In genomic region chr5:24167263-24167662, GRCm38 (mm10) we compare ENCODE assay signal across 10 mouse cellular contexts. TPM values are rescaled to one million over a fixed set of nuclear protein-coding genes. Genes with fewer than 3 reads are reported as not detected.
DNase-seq lines count a peak whose midpoint lies in the region; ATAC-seq and TF ChIP-seq lines count a peak whose summit lies in the region.
"Had no signal": no experiment of that assay in that cellular context is flagged by ENCODE, and none has a peak within 500 bp of the region (broad histone marks: within the 10 kb centered on the region; RNA-seq: fewer than 3 reads in every experiment).

No protein-coding gene starts in this region.

- TF ChIP-seq EP300 in liver, postnatal 0 days (IDR thresholded peaks at IDR 0.05; ENCODE audit: low read depth): no peak

- peak; percentile 66 for DNase-seq in hindbrain, postnatal 0 days (ENCODE audit: low spot score)
- peak; percentile 72 for DNase-seq in midbrain, embryonic 11.5 days (ENCODE audit: low spot score, missing footprints)
- DNase-seq in NIH3T3 (ENCODE audit: low read depth): peak; percentile 62
- no peak for DNase-seq in liver, postnatal 0 days
- no peak for DNase-seq in ovary, postnatal 14 days (ENCODE audit: low spot score)
- DNase-seq: cerebellum, adult 9-10 months had no signal

- no peak for ATAC-seq in hindbrain, postnatal 0 days
- ATAC-seq in hindbrain, embryonic 13.5 days (ENCODE audit: low FRiP score): no peak
- no peak for ATAC-seq in midbrain, embryonic 11.5 days (ENCODE audit: low FRiP score)
- ATAC-seq in midbrain, embryonic 13.5 days: no peak
- ATAC-seq in liver, postnatal 0 days: no peak
- no peak for ATAC-seq in inflammation-experienced regulatory T-cells, adult 6 months
- ATAC-seq: activated CD4-positive, CD25-positive, alpha-beta regulatory T cell, adult 4 months had no signal

- H3K4me3 ChIP-seq in hindbrain, postnatal 0 days (ENCODE audit: low read length): no peak overlapping the region
- no peak overlapping the region for H3K4me3 ChIP-seq in hindbrain, embryonic 13.5 days
- H3K4me3 ChIP-seq in midbrain, embryonic 11.5 days (ENCODE audit: low read depth, low read length): no peak overlapping the region
- no peak overlapping the region for H3K4me3 ChIP-seq in midbrain, embryonic 13.5 days (replicated peaks)
- H3K4me3 ChIP-seq in liver, postnatal 0 days (ENCODE audit: low read depth, low read length): no peak overlapping the region

- H3K27me3 ChIP-seq in hindbrain, postnatal 0 days (ENCODE audit: insufficient read depth, low read length): no peaks in the 10 kb centered on the region
- no peaks in the 10 kb centered on the region for H3K27me3 ChIP-seq in hindbrain, embryonic 13.5 days
- H3K27me3 ChIP-seq in midbrain, embryonic 11.5 days (ENCODE audit: control insufficient read depth, insufficient read depth, low read length): no peaks in the 10 kb centered on the region
- H3K27me3 ChIP-seq in midbrain, embryonic 13.5 days: no peaks in the 10 kb centered on the region
- H3K27me3 ChIP-seq in liver, postnatal 0 days (ENCODE audit: insufficient read depth, low read length): no peaks in the 10 kb centered on the region

- H3K4me1 ChIP-seq in hindbrain, postnatal 0 days (ENCODE audit: insufficient read depth, low read length): peaks cover 7% of the 10 kb centered on the region; the same call in 1 of the 2 replicates
- peaks cover 7% of the 10 kb centered on the region for H3K4me1 ChIP-seq in hindbrain, embryonic 13.5 days (replicated peaks)
- no peaks in the 10 kb centered on the region for H3K4me1 ChIP-seq in midbrain, embryonic 11.5 days (ENCODE audit: control insufficient read depth, insufficient read depth, low read length)
- peaks cover 9% of the 10 kb centered on the region for H3K4me1 ChIP-seq in midbrain, embryonic 13.5 days (replicated peaks)
- peaks cover 10% of the 10 kb centered on the region for H3K4me1 ChIP-seq in liver, postnatal 0 days (ENCODE audit: insufficient read depth)

- H3K9ac ChIP-seq in hindbrain, postnatal 0 days (replicated peaks; ENCODE audit: low read length): no peak overlapping the region
- H3K9ac ChIP-seq in hindbrain, embryonic 13.5 days: no peak overlapping the region
- H3K9ac ChIP-seq in midbrain, embryonic 11.5 days (ENCODE audit: low read length): no peak overlapping the region
- H3K9ac ChIP-seq in midbrain, embryonic 13.5 days (replicated peaks): no peak overlapping the region
- H3K9ac ChIP-seq in liver, postnatal 0 days (replicated peaks): no peak overlapping the region

- no peaks in the 10 kb centered on the region for H3K9me3 ChIP-seq in hindbrain, postnatal 0 days (ENCODE audit: low read length)
- H3K9me3 ChIP-seq in hindbrain, embryonic 13.5 days: no peaks in the 10 kb centered on the region
- no peaks in the 10 kb centered on the region for H3K9me3 ChIP-seq in midbrain, embryonic 11.5 days (ENCODE audit: control insufficient read depth, low read length)
- H3K9me3 ChIP-seq in midbrain, embryonic 13.5 days: no peaks in the 10 kb centered on the region
- no peaks in the 10 kb centered on the region for H3K9me3 ChIP-seq in liver, postnatal 0 days (ENCODE audit: low read length)

- H3K27ac ChIP-seq in hindbrain, postnatal 0 days: no peak overlapping the region
- no peak overlapping the region for H3K27ac ChIP-seq in hindbrain, embryonic 13.5 days
- no peak overlapping the region for H3K27ac ChIP-seq in midbrain, embryonic 11.5 days (ENCODE audit: low read depth, low read length)
- no peak overlapping the region for H3K27ac ChIP-seq in midbrain, embryonic 13.5 days
- no peak overlapping the region for H3K27ac ChIP-seq in liver, postnatal 0 days (ENCODE audit: low read depth)

- 47% methylated on average over 5 of the region's 5 CpGs for WGBS in hindbrain, postnatal 0 days
- 59% methylated on average over 5 of the region's 5 CpGs for WGBS in hindbrain, embryonic 13.5 days
- WGBS in midbrain, embryonic 11.5 days: 57% methylated on average over 5 of the region's 5 CpGs
- 54% methylated on average over 5 of the region's 5 CpGs for WGBS in midbrain, embryonic 13.5 days
- WGBS in liver, postnatal 0 days (ENCODE audit: insufficient replicate concordance): 49% methylated on average over 5 of the region's 5 CpGs

- H3K36me3 ChIP-seq in hindbrain, postnatal 0 days (ENCODE audit: insufficient read depth, low read length): peaks cover 5% of the 10 kb centered on the region; the same call in 1 of the 2 replicates
- H3K36me3 ChIP-seq in hindbrain, embryonic 13.5 days: peaks cover 26% of the 10 kb centered on the region
- no peaks in the 10 kb centered on the region for H3K36me3 ChIP-seq in midbrain, embryonic 11.5 days (ENCODE audit: control insufficient read depth, insufficient read depth, low read length)
- H3K36me3 ChIP-seq in midbrain, embryonic 13.5 days: peaks cover 21% of the 10 kb centered on the region
- peaks cover 12% of the 10 kb centered on the region for H3K36me3 ChIP-seq in liver, postnatal 0 days (replicated peaks; ENCODE audit: insufficient read depth, low read length)

- peak; percentile 61 for TF ChIP-seq CTCF in hindbrain, postnatal 0 days (IDR thresholded peaks at IDR 0.05; ENCODE audit: low read depth)
- TF ChIP-seq CTCF in liver, postnatal 0 days (IDR thresholded peaks at IDR 0.05; ENCODE audit: low read depth): peak; percentile 35

- H3K4me2 ChIP-seq in hindbrain, postnatal 0 days (ENCODE audit: low read depth, low read length): no peak overlapping the region
- H3K4me2 ChIP-seq in hindbrain, embryonic 13.5 days: no peak overlapping the region
- no peak overlapping the region for H3K4me2 ChIP-seq in midbrain, embryonic 11.5 days
- H3K4me2 ChIP-seq in midbrain, embryonic 13.5 days (replicated peaks): no peak overlapping the region
- H3K4me2 ChIP-seq in liver, postnatal 0 days (ENCODE audit: low read depth, low read length): no peak overlapping the region

RNA-seq across cellular contexts. Expression of gene Nupl2, which starts 2.5 kb away (rescaled TPM):
- total RNA-seq in hindbrain, postnatal 0 days (2014; rRNA removed): 11.8 and 12.9 TPM in 2 replicates
- 8.0 and 11.2 TPM in 2 replicates for polyA plus RNA-seq in hindbrain, postnatal 0 days (2015; fragmentation: Nextera tagmentation; extraction: Ambion mirVana)
- 17.1 and 18.5 TPM in 2 replicates for polyA plus RNA-seq in hindbrain, embryonic 13.5 days (2015; fragmentation: Nextera tagmentation; extraction: Ambion mirVana)
- polyA plus RNA-seq in midbrain, embryonic 11.5 days (2014; fragmentation: Nextera tagmentation; extraction: Ambion mirVana): 18.3 and 20.6 TPM in 2 replicates
- polyA plus RNA-seq in midbrain, embryonic 13.5 days (2015; fragmentation: Nextera tagmentation; extraction: Ambion mirVana): 16.2 and 16.6 TPM in 2 replicates
- polyA plus RNA-seq in liver, postnatal 0 days (2015; fragmentation: Nextera tagmentation; extraction: Ambion mirVana): 4.4 and 5.3 TPM in 2 replicates
- polyA plus RNA-seq in inflammation-experienced regulatory T-cells, adult 6 months (2017; shearing (Covaris generic)): 1 to 10 TPM; 3.5 to 5.9 (median 3.7) TPM

Comparison
In these comparisons a context has a peak if more than half of its experiments do, and no peak if none do; other contexts are left out.
1. DNase-seq: peak in hindbrain, postnatal 0 days (single experiment), midbrain, embryonic 11.5 days (single experiment) and NIH3T3 (single experiment); none in liver, postnatal 0 days (single experiment) and ovary, postnatal 14 days (single experiment).